Mouse (Mus musculus): ENCODE results near the gene Nprl2. TPM values are rescaled to one million over a fixed set of nuclear protein-coding genes. Genes with fewer than 3 reads are reported as not detected.

Gene Nprl2
- total and polyA plus RNA-seq, 3 experiments, result 12.6 to 31.4 (median 16.3) TPM

GRCm38 (mm10) chr9:107578587-107578986, 36.6 kb downstream of the Nprl2 start, which contains the start of gene Naa80:
Gene Naa80, plus strand, starts transcription at chr9:107578887.
- peaks cover 17 to 43% of the 10 kb centered on the region in 2 experiments for H3K4me1 ChIP-seq (ENCODE audit: control insufficient read depth in 1 of 2, insufficient read depth in 2 of 2)
- no peak within 1 kb of the TSS for H3K4me2 ChIP-seq (ENCODE audit: insufficient read depth, low read depth, poor library complexity, severe bottlenecking)
- H3K9ac ChIP-seq (ENCODE audit: insufficient read depth, low read depth), result no peak within 1 kb of the TSS

GRCm38 (mm10) chr9:107579023-107579900, 37.2 kb downstream of the Nprl2 start:
- peaks cover 17 to 43% of the 10 kb centered on the region in 2 experiments for H3K4me1 ChIP-seq (ENCODE audit: control insufficient read depth in 1 of 2, insufficient read depth in 2 of 2)
- H3K9ac ChIP-seq (ENCODE audit: insufficient read depth, low read depth), result no peak overlapping the region
- H3K9me3 ChIP-seq (replicated peaks; ENCODE audit: low read length), result no peaks in the 10 kb centered on the region
- dilution Hi-C loops (cut with MboI; ENCODE audit: extremely low pct_ligation_motif_present, extremely low pct_unique_long_range_greater_than_20kb, low sequenced_read_pairs) (no loop called here), in situ Hi-C loops (cut with MboI; ENCODE audit: low pct_ligation_motif_present, low pct_unique_long_range_greater_than_20kb, low sequenced_read_pairs) (no loop called here)
- H3K4me2 ChIP-seq (ENCODE audit: insufficient read depth, low read depth, poor library complexity, severe bottlenecking), result no peak overlapping the region
- peaks cover 8 to 24% of the 10 kb centered on the region in 2 experiments for H3K36me3 ChIP-seq (replicated peaks in 1 of 2; ENCODE audit: control insufficient read depth in 1 of 2, insufficient read depth in 1 of 2, low read length in 1 of 2)
- H3K27ac ChIP-seq (ENCODE audit: insufficient read depth, low read depth), result no peak overlapping the region
- no peak for DNase-seq (ENCODE audit: extremely low read depth)
- no peaks in the 10 kb centered on the region for H3K27me3 ChIP-seq (replicated peaks)
- TF ChIP-seq TCF12 (IDR thresholded peaks at IDR 0.05; ENCODE audit: low read depth, low read length) (no peak), CTCF (conservative IDR thresholded peaks at IDR 0.05 in 1 of 2, IDR thresholded peaks at IDR 0.05 in 1 of 2; ENCODE audit: low read depth in 2 of 2, low read length in 2 of 2) (no peak), ZMIZ1 (IDR thresholded peaks at IDR 0.05; ENCODE audit: low read depth, low read length) (no peak), MAX (IDR thresholded peaks at IDR 0.05; ENCODE audit: low read length) (no peak), HCFC1 (IDR thresholded peaks at IDR 0.05; ENCODE audit: low read depth, low read length) (no peak), ETS1 (conservative IDR thresholded peaks at IDR 0.05; ENCODE audit: low read depth, low read length) (no peak), MAZ (IDR thresholded peaks at IDR 0.05; ENCODE audit: low read depth, low read length) (no peak), BHLHE40 (IDR thresholded peaks at IDR 0.05; ENCODE audit: low read depth, low read length) (no peak), JUN (IDR thresholded peaks at IDR 0.05; ENCODE audit: insufficient read depth, low read depth, low read length) (no peak), MYC (IDR thresholded peaks at IDR 0.05; ENCODE audit: low read depth, low read length) (no peak), E2F4 (IDR thresholded peaks at IDR 0.05; ENCODE audit: insufficient replicate concordance, low read depth, low read length) (no peak), GABPA (IDR thresholded peaks at IDR 0.05; ENCODE audit: insufficient replicate concordance, low read depth, low read length) (no peak), MXI1 (IDR thresholded peaks at IDR 0.05; ENCODE audit: low read depth, low read length) (no peak), USF2 (conservative IDR thresholded peaks at IDR 0.05; ENCODE audit: low read depth, low read length) (no peak)
- H3K79me2 ChIP-seq (replicated peaks; ENCODE audit: control insufficient read depth, extremely low read depth, insufficient read depth, poor library complexity, severe bottlenecking), result no peaks in the 10 kb centered on the region
- no peak overlapping the region for H3K4me3 ChIP-seq (replicated peaks in 1 of 3; ENCODE audit: low read depth in 2 of 3, low read length in 2 of 3, poor library complexity in 1 of 3)

More at GRCm38 (mm10) chr9:107578587-107578986, 36.6 kb downstream of the Nprl2 start, which contains the start of gene Naa80:
- Histone ChIP-seq H3K79me2 (replicated peaks; ENCODE audit: control insufficient read depth, extremely low read depth, insufficient read depth, poor library complexity, severe bottlenecking) (no peaks in the 10 kb centered on the region), H3K27me3 (replicated peaks) (no peaks in the 10 kb centered on the region), H3K27ac (ENCODE audit: insufficient read depth, low read depth) (no peak within 1 kb of the TSS), H3K36me3 (replicated peaks in 1 of 2; ENCODE audit: control insufficient read depth in 1 of 2, insufficient read depth in 1 of 2, low read length in 1 of 2) (peaks cover 8 to 20% of the 10 kb centered on the region in 2 experiments), H3K9me3 (replicated peaks; ENCODE audit: low read length) (no peaks in the 10 kb centered on the region), H3K4me3 (replicated peaks in 1 of 3; ENCODE audit: low read depth in 2 of 3, low read length in 2 of 3, poor library complexity in 1 of 3) (no peak within 1 kb of the TSS)
- in situ Hi-C loops (cut with MboI; ENCODE audit: low pct_ligation_motif_present, low pct_unique_long_range_greater_than_20kb, low sequenced_read_pairs) (no loop called here), dilution Hi-C loops (cut with MboI; ENCODE audit: extremely low pct_ligation_motif_present, extremely low pct_unique_long_range_greater_than_20kb, low sequenced_read_pairs) (no loop called here)
- no peak for DNase-seq (ENCODE audit: extremely low read depth)
- no peak for TF ChIP-seq SMC3 (IDR thresholded peaks at IDR 0.05; ENCODE audit: low read depth, low read length)
- no peak for TF ChIP-seq MAX (IDR thresholded peaks at IDR 0.05; ENCODE audit: low read length)
- TF ChIP-seq NRF1 (IDR thresholded peaks at IDR 0.05; ENCODE audit: low read depth, low read length), result no peak
- no peak for TF ChIP-seq ELF1 (IDR thresholded peaks at IDR 0.05; ENCODE audit: low read depth, low read length)
- TF ChIP-seq IRF4 (IDR thresholded peaks at IDR 0.05; ENCODE audit: low read depth, low read length), result no peak
- TF ChIP-seq UBTF (IDR thresholded peaks at IDR 0.05; ENCODE audit: low read depth, low read length), result no peak
- TF ChIP-seq CTCF (conservative IDR thresholded peaks at IDR 0.05 in 1 of 2, IDR thresholded peaks at IDR 0.05 in 1 of 2; ENCODE audit: low read depth in 2 of 2, low read length in 2 of 2), result no peak
- no peak for TF ChIP-seq ZKSCAN1 (IDR thresholded peaks at IDR 0.05; ENCODE audit: borderline replicate concordance, low read depth, low read length)
- TF ChIP-seq ETS1 (conservative IDR thresholded peaks at IDR 0.05; ENCODE audit: low read depth, low read length), result no peak
- no peak for TF ChIP-seq EP300 (IDR thresholded peaks at IDR 0.05; ENCODE audit: low read length)
- TF ChIP-seq ZC3H11A (IDR thresholded peaks at IDR 0.05; ENCODE audit: low read depth, low read length), result no peak
- no peak for TF ChIP-seq BHLHE40 (IDR thresholded peaks at IDR 0.05; ENCODE audit: low read depth, low read length)
- TF ChIP-seq JUN (IDR thresholded peaks at IDR 0.05; ENCODE audit: insufficient read depth, low read depth, low read length), result no peak
- TF ChIP-seq PAX5 (IDR thresholded peaks at IDR 0.05; ENCODE audit: low read length), result no peak
- TF ChIP-seq USF2 (conservative IDR thresholded peaks at IDR 0.05; ENCODE audit: low read depth, low read length), result no peak
- TF ChIP-seq TBP (conservative IDR thresholded peaks at IDR 0.05; ENCODE audit: low read depth, low read length), result no peak
- no peak for TF ChIP-seq USF1 (IDR thresholded peaks at IDR 0.05; ENCODE audit: low read depth, low read length)
